Mouse (Mus musculus) limb, embryonic 14.5 days (tissue): ENCODE measurements at regions not wholly inside any gene's neighbourhood (a gene's known extent, or its start where the extent isn't known, plus 50 kb on each side); places are given as distances from the start of the nearest gene placed in this dataset.

Experiments used
- ATAC-seq: fragments of 200-750 bp; cut with Nextera tagmentation; 2 replicates; pipeline ENCODE4 v1.8.0; 2017; ENCODE audit warnings: low read depth, moderate number of reproducible peaks, moderate TSS enrichment; ENCODE audit not compliant: low FRiP score
- DNase-seq: peaks from one replicate; pipeline ENCODE4 v3.0.0-alpha.2; 2015; ENCODE audit warnings: low spot score
- H3K27ac ChIP-seq: fragments of 300-500 bp; sonication (generic); replicated peaks from 2 replicates; pipeline ENCODE4 v1.5.1; 2014; ENCODE audit warnings: low read depth, mild to moderate bottlenecking, low read length, moderate library complexity, mixed read lengths
- H3K27me3 ChIP-seq: fragments of 300-500 bp; sonication (generic); 2 replicates; pipeline ENCODE4 v1.6.1; 2014; ENCODE audit warnings: low read length, mixed read lengths; ENCODE audit not compliant: control insufficient read depth, insufficient read depth
- H3K36me3 ChIP-seq: fragments of 300-500 bp; sonication (generic); 2 replicates; pipeline ENCODE4 v1.6.1; 2014; ENCODE audit warnings: mild to moderate bottlenecking, low read length, moderate library complexity, mixed read lengths; ENCODE audit not compliant: control insufficient read depth, insufficient read depth
- H3K4me1 ChIP-seq: fragments of 300-500 bp; sonication (generic); 2 replicates; pipeline ENCODE4 v1.6.1; 2014; ENCODE audit warnings: antibody characterized with exemption, low read length, mixed read lengths; ENCODE audit not compliant: control insufficient read depth, insufficient read depth
- H3K4me2 ChIP-seq: fragments of 300-500 bp; sonication (generic); replicated peaks from 2 replicates; pipeline ENCODE4 v1.6.1; 2014; ENCODE audit warnings: low read depth, mild to moderate bottlenecking, low read length, moderate library complexity; ENCODE audit not compliant: severe bottlenecking
- H3K4me3 ChIP-seq: fragments of 300-500 bp; sonication (generic); replicated peaks from 2 replicates; pipeline ENCODE4 v1.5.1; 2014; ENCODE audit warnings: low read length
- H3K9ac ChIP-seq: fragments of 300-500 bp; sonication (generic); 2 replicates; pipeline ENCODE4 v1.6.1; 2014; ENCODE audit warnings: mild to moderate bottlenecking, low read depth, low read length, moderate library complexity; ENCODE audit not compliant: severe bottlenecking
- H3K9me3 ChIP-seq: fragments of 300-500 bp; sonication (generic); 2 replicates; pipeline ENCODE4 v1.6.1; 2016; ENCODE audit warnings: low read length; ENCODE audit not compliant: control insufficient read depth
- POLR2A ChIP-seq: fragments of 200-500 bp; IDR thresholded peaks from 2 replicates; pipeline ENCODE4 v1.8.0; 2012; ENCODE audit warnings: inconsistent platforms, mild to moderate bottlenecking, moderate library complexity, borderline replicate concordance; ENCODE audit not compliant: insufficient read depth, insufficient read length; ENCODE audit errors: extremely low read depth
- WGBS: fragments of 180-500 bp; shearing (Covaris S2); extraction: QIAGEN DNeasy Blood & Tissue Kit; methylation state at CpG from one replicate; pipeline ENCODE4 v1.1.7; 2014; 5-methylcytosine and 5-hydroxymethylcytosine counted together

DNA sequence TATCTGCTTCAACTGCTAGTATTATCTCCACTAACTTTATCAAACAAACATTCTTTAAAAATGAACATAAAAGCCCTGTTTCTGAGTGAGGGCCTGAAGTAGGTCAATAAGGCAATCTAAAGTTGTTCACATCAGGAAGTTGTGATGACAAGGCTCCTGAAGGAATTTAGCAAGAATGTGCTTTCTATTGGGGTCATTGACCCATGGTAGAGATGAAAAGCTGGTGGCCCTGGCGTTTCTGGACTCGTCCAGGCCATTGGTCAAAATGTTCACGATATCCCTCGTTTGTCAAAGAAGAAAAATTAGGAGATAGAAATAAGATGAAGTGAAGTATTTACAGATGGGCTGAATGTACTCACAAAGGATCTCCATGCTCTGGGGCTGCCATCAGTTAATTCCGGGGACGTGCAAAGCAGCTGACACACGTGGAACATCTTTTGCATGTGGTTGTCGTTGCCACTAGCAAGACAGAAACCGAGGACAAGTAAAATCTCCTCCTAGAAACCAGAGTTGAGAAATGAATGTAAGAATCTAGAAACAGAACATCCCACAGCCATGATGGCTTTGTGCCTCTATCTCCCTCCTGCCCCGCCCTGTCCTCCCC lies 134.1 kb downstream of the Snx18 start:
- Histone ChIP-seq H3K9ac (no peak overlapping the region), H3K27me3 (no peaks in the 10 kb centered on the region), H3K36me3 (no peaks in the 10 kb centered on the region), H3K4me2 (no peak overlapping the region), H3K27ac (no peak overlapping the region), H3K4me1 (no peaks in the 10 kb centered on the region), H3K9me3 (no peaks in the 10 kb centered on the region), H3K4me3 (no peak overlapping the region)
- no peak for DNase-seq
- TF ChIP-seq POLR2A, result no peak
- ATAC-seq, result no peak
- 46% methylated on average over 10 of the region's 10 CpGs for WGBS

- H3K9ac ChIP-seq, result no peak overlapping the region
- ATAC-seq, result no peak
- WGBS, result 61% methylated on average over 1 of the region's 1 CpGs
These were observed 135.5 kb downstream of the Snx18 start for GRCm38 (mm10) chr13:113482911-113483310.

DNA sequence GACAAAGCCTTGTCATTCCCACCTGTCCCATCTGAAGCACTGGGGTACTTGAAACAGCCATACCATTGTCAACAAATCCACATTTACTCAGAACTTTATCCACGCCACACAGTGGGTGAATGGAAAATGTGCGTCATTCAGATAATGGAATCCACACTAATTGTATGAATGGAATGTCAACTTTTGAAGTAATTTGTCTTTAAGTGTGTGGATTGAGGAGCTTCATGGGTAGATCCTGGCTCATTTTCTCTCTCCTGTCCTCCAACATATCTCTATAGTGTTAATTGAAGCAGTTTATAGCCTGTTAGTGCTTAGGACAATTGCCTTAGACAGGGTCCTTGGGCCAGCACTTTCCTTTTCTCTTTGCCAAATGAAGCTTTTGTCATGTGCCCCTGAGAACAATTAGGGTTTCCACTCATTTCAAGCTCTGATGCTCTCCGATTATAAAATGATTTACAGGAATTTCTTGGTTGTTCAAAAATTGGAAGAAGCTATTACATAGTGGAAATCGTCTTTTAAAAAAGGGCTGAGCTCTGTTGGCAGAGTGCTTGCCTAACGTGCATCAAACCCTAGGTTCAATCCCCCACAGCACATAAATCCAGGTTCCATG lies 140.4 kb downstream of the Snx18 start:
- WGBS, result 79% methylated on average over 5 of the region's 5 CpGs
- H3K9me3 ChIP-seq, result no peaks in the 10 kb centered on the region
- DNase-seq (no peak), ATAC-seq (no peak)
- H3K36me3 ChIP-seq, result no peaks in the 10 kb centered on the region
- H3K27ac ChIP-seq, result no peak overlapping the region
- TF ChIP-seq POLR2A, result no peak
- H3K4me1 ChIP-seq, result no peaks in the 10 kb centered on the region
- no peak overlapping the region for H3K4me2 ChIP-seq
- no peaks in the 10 kb centered on the region for H3K27me3 ChIP-seq
- no peak overlapping the region for H3K4me3 ChIP-seq
- H3K9ac ChIP-seq, result no peak overlapping the region

More at GRCm38 (mm10) chr13:113482911-113483310, 135.5 kb downstream of the Snx18 start:
- Histone ChIP-seq H3K27ac (no peak overlapping the region), H3K36me3 (no peaks in the 10 kb centered on the region), H3K27me3 (no peaks in the 10 kb centered on the region), H3K4me2 (no peak overlapping the region), H3K4me1 (no peaks in the 10 kb centered on the region), H3K4me3 (no peak overlapping the region), H3K9me3 (no peaks in the 10 kb centered on the region)
- no peak for TF ChIP-seq POLR2A
- no peak for DNase-seq

DNA sequence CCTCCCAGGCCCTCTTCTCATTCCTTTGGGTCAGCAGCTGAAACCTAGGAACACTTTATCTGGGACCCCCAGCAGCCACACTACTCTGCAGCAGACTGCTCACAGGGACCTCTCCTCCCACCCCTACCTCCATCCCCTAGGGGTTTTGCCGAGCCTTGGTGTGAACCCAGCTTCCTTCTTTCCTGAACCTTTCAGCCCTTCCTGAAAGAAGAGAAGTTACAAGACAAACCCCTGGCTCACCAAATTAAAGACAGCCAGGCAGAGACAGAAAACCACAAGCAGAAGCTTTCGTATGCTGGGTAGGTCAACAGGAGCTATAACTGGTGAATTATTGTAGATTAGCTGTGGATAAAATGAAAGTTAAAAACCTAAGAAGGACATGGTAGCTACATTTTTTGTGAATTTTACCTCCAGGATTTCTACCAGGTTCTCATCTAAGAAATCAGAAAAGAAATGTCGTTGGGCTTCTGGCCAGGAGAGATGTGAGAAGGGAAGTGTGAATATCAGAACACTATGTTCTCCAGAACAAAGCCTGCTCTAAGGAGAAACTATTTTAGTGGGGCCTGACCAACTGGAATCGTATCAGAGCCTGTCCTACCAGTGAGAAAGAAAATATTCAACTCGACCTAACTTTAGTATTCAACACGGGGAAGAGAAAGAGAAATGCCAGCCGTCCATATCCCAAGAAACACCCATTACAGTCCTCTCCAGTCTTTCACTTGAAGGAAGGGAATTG lies 147.4 kb downstream of the Snx18 start:
- DNase-seq (no peak), ATAC-seq (no peak)
- Histone ChIP-seq H3K9ac (no peak overlapping the region), H3K9me3 (no peaks in the 10 kb centered on the region), H3K4me3 (no peak overlapping the region), H3K4me2 (no peak overlapping the region), H3K27ac (no peak overlapping the region), H3K27me3 (no peaks in the 10 kb centered on the region), H3K36me3 (no peaks in the 10 kb centered on the region), H3K4me1 (no peaks in the 10 kb centered on the region)
- 65% methylated on average over 7 of the region's 7 CpGs for WGBS
- no peak for TF ChIP-seq POLR2A

DNA sequence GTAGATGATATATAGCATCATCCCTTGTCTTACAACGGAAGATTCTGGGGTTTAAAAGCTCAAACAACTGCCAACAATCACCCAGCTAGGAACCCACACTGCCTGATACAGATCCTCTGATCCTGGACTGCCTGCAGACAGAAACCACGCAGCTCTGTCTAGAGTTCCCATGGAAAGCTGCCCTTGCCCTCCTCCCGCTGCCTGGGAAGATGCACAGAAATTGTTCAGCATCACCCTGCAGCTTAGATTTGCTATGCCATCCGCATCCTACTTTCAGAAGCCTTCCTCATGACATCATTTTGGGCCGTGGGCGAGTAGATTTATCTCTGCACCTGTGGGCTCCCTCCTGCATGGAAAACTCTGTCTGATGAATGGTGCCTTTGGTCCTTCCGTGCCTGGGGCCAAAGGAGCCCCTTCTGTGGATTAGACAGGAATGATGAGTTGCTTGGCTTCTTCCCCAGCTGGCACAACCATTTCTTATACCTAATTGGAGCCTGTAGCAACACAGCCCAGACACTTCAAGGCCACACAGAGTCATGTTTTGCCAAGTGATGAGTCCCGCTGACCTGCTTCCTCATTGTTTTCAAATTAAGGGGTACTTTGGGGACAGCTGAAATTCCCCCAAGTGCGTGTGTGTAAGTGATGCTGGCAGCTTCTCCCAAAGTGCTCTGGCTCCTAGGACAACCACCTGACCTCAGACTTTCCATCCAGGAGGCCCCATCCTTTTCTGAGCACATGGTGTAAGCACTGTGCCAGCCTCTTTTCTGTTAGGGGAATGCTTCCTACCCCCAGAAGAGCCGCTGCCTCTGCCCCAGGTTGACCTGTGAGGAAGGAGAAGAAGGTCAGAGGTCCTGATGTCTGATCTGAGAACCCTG lies 153.9 kb downstream of the Snx18 start:
- Histone ChIP-seq H3K27me3 (no peaks in the 10 kb centered on the region), H3K4me2 (no peak overlapping the region), H3K9ac (no peak overlapping the region), H3K36me3 (no peaks in the 10 kb centered on the region), H3K4me1 (no peaks in the 10 kb centered on the region), H3K9me3 (no peaks in the 10 kb centered on the region), H3K4me3 (no peak overlapping the region), H3K27ac (no peak overlapping the region)
- no peak for TF ChIP-seq POLR2A
- 73% methylated on average over 10 of the region's 10 CpGs for WGBS
- no peak for DNase-seq
- no peak for ATAC-seq
